Mouse (Mus musculus): ENCODE measurements around the gene Mid1.
"Not testable (repeated sequence)": the region's sequence is repeated elsewhere in the genome, so short reads cannot be mapped to it uniquely, and the experiment has no call there.

DNA sequence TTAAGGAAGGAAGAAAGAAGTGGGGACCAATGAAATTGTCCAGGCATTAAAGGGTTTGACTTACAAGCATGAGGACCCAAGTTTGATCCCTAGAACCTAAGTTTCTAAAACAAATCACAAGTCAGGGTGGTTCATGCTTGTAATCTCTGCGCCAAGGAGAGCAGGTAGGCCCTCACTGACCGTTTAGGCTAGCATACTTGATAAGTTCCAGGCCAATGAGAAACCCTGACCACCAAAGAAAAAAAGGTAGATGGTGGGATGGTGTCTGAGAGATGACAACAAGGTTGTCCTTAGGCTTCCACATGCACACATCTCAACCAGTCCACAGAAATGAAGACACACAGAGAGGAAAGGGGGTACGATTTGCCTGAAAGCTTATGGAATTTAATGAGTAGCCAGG, 284.8 kb downstream of the Mid1 start:
- not testable (repeated sequence) for TF ChIP-seq POLR2A (IDR thresholded peaks at IDR 0.05; ENCODE audit: insufficient read depth, low read depth, low read length); CTCF (IDR thresholded peaks at IDR 0.05); EP300 (IDR thresholded peaks at IDR 0.05; ENCODE audit: insufficient read depth, low read depth, low read length)

Data from heart, adult 2 months (tissue).